Mouse (Mus musculus): ENCODE data around the gene Pde6h. TPM values are rescaled to one million over a fixed set of nuclear protein-coding genes. Genes with fewer than 3 reads are reported as not detected.

The Pde6h gene
- polyA plus RNA-seq, 1 experiment from 2014 or later: not detected

Other genes starting within 250 kb of the Pde6h start
- gene Gucy2c, start 142.1 kb upstream of the Pde6h start, polyA plus RNA-seq (2016; fragmentation: Nextera tagmentation; extraction: Ambion mirVana): 0.11 TPM in 2 replicates
- gene Hist4h4, start 119.4 kb upstream of the Pde6h start, polyA plus RNA-seq (2016; fragmentation: Nextera tagmentation; extraction: Ambion mirVana): 0.47 and 0.64 TPM in 2 replicates
- gene H2afj, start 115.6 kb upstream of the Pde6h start, polyA plus RNA-seq (2016; fragmentation: Nextera tagmentation; extraction: Ambion mirVana): 86.6 and 91.3 TPM in 2 replicates
- 1.3 and 2.1 TPM in 2 replicates for gene BC049715, start 96.2 kb upstream of the Pde6h start, polyA plus RNA-seq (2016; fragmentation: Nextera tagmentation; extraction: Ambion mirVana)
- gene Wbp11, start 95.6 kb upstream of the Pde6h start, polyA plus RNA-seq (2016; fragmentation: Nextera tagmentation; extraction: Ambion mirVana): 163 and 165 TPM in 2 replicates
- not detected in 2 replicates for gene Smco3, start 88.4 kb upstream of the Pde6h start, polyA plus RNA-seq (2016; fragmentation: Nextera tagmentation; extraction: Ambion mirVana)
- 2.2 and 2.6 TPM in 2 replicates for gene Art4, start 66.1 kb upstream of the Pde6h start, polyA plus RNA-seq (2016; fragmentation: Nextera tagmentation; extraction: Ambion mirVana)
- gene Mgp, start 48.0 kb upstream of the Pde6h start, polyA plus RNA-seq (2016; fragmentation: Nextera tagmentation; extraction: Ambion mirVana): 3.5 and 4.2 TPM in 2 replicates
- gene Erp27, start 1.7 kb upstream of the Pde6h start, polyA plus RNA-seq (2016; fragmentation: Nextera tagmentation; extraction: Ambion mirVana): 0.29 TPM in 1 of 2 replicates, not detected in the other
- 32.1 and 39.3 TPM in 2 replicates for gene Arhgdib, start 18.1 kb downstream of the Pde6h start, polyA plus RNA-seq (2016; fragmentation: Nextera tagmentation; extraction: Ambion mirVana)
- 3.3 and 3.6 TPM in 2 replicates for gene Rerg, start 246.7 kb downstream of the Pde6h start, polyA plus RNA-seq (2016; fragmentation: Nextera tagmentation; extraction: Ambion mirVana)